Mouse (Mus musculus): ENCODE results near the gene Cog8.
"Not testable (repeated sequence)": the region's sequence is repeated elsewhere in the genome, so short reads cannot be mapped to it uniquely, and the experiment has no call there.

Gene Cog8

DNA sequence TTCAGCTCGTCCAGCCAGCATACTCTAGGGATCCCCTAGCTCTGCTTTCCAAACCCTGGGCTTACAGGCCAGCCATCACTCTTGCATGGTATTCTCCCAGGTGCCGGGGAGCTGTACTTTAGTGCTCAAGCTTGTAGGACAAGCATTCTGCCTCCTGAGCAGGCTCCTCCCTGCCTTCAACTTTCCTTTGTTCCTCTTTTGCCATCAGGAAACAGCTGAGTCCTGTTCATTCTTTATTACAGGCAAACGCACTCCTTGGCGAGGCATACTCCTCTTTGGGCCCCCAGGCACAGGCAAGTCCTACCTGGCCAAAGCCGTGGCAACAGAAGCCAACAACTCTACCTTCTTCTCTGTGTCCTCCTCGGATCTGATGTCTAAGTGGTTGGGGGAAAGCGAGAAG is 15.9 kb downstream of the Cog8 start:
- DNase-seq = no peak

GRCm38 (mm10) chr8:107036626-107037025 is 19.9 kb downstream of the Cog8 start:
- DNase-seq = no peak

- DNase-seq = no peak
These were observed 20.8 kb downstream of the Cog8 start for GRCm38 (mm10) chr8:107035641-107036040.

GRCm38 (mm10) chr8:107033609-107034008 is 22.9 kb downstream of the Cog8 start:
- DNase-seq = not testable (repeated sequence)

- no peak for DNase-seq
These were observed 24.9 kb downstream of the Cog8 start for GRCm38 (mm10) chr8:107031577-107032090.

DNA sequence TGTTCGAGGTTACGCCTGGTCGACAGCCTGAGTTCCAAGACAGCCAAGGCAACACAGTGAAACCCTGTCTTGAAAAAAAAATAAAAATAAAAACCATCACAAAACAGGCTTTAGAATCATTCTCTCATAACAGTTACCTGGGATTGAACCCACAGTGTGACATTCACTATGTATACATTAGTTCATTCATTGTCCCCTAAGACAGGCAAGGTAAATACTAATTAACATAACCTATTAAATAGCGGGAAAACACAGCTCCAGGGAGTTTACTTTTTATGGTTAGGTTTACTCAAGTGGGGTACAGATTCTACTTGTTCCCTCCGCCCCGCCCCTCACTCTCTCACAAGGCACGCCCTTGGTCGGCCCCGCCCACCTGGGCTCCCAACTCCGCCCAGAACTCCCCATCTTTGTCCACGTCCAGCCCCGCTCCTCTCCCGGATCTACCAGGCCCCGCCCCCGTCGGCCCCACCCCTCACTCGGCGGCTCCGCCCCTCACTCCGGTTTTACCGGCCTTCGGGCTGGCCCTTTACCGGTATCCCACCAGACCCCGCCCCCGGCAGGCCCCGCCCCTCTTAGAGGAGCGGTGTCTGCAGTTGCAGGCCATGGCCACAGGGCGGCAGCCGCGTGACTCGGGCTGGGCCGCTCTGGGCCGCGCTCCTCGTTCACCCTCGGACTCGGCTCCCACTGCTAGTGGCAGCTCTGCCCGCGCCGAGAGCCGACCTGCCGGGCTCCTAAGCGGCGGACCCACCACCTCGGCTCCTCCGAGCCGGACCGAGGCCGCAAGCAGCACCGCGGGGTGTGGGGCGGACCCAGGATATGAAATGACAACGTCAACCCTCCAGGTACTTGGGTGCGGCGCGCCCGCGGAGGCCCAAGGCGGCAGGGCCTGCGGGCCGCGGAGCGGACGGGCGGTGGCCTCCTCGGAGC is 25.6 kb downstream of the Cog8 start, which contains the start of gene Vps4a:
Vps4a (plus strand) TSS at position 573 of the 927 bp plus-strand sequence.
- peak; percentile 93 to 99 for DNase-seq

DNA sequence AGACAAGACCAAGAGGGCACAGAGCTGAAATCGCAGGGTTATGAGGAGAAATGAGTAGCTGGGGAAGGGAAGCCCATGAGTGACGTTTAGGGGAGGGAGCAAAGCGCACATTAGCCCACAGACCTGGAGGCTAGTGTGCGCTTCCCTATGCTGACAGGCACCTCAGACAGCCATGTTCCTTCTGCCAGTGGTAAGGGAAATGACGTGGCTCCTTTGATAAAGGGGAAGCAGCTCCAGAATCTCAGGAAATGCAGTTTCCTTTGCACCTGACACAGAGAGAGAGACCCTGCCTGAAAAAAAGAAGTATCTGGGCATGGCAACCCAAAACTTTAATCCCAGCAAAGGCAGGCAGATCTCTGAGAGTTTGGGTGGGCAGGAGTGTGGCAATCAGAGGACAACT is 26.4 kb downstream of the Cog8 start:
- DNase-seq = no peak

GRCm38 (mm10) chr8:107029310-107029709 is 27.2 kb downstream of the Cog8 start:
- no peak for DNase-seq

GRCm38 (mm10) chr8:107023479-107023878 is 33.0 kb downstream of the Cog8 start:
- no peak for DNase-seq

DNA sequence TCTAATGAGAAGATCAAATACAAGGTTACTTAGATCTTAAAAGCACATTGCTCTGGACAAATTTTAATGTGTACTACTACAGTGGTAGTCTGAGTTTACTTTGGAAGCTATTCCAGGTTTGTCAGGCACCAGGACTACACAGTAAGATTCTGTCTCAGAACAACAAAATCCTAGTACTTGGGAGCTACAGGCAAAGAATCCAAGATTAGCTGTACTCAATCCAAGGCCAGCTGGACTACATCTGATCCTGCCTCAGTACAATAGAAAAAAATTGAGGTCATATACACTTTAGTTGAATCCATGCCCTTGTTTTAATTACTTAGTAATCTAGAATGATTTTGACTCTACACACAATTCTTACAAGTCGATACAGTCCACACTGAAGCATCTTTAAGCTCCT is 41.6 kb downstream of the Cog8 start:
- no peak for DNase-seq

- DNase-seq = no peak
These were observed 43.8 kb downstream of the Cog8 start for GRCm38 (mm10) chr8:107012666-107013065.

- DNase-seq = no peak
These were observed 48.7 kb downstream of the Cog8 start for GRCm38 (mm10) chr8:107007795-107008194.

- peak; percentile 71 to 88 for DNase-seq
These were observed 54.0 kb downstream of the Cog8 start for GRCm38 (mm10) chr8:107002532-107002931.

DNA sequence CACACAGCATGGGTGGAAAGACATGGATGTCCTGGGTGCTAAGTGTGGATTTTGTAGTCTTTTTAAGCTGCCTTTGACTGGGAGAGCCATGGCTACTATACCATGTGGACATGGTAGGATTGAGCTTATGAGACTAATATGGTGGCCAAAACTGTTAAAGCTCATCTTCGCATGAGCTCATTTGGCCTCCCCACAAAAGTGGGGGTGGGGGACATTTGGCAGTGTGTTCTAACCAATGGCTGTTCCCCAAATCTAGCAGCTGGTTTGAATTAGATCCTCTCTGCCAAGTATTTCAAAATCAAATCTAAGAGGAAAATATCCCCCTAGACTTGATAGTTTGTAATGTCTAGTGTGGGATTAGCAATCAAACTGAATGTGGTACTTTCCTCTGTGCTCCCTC is 57.4 kb downstream of the Cog8 start:
- DNase-seq = no peak

DNA sequence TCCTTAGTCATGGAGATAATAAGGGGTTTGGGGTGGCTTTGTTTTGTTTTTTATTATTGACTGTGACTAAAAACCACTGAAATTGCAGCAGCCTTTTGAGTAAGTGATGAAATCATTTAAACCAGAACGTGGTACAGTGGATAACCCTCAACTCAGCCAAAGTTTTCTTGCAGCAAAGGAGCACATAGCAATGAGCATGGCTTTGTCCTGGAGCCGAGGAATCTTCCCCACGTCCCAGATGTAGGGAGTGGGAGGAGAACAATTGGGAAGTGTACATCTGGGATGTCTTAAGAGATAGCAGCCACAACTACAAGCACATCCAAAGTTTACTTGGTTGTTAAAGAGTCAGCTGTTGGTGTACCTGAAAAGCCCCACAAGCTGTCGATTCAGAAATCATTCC is 59.1 kb downstream of the Cog8 start:
- no peak for DNase-seq

DNA sequence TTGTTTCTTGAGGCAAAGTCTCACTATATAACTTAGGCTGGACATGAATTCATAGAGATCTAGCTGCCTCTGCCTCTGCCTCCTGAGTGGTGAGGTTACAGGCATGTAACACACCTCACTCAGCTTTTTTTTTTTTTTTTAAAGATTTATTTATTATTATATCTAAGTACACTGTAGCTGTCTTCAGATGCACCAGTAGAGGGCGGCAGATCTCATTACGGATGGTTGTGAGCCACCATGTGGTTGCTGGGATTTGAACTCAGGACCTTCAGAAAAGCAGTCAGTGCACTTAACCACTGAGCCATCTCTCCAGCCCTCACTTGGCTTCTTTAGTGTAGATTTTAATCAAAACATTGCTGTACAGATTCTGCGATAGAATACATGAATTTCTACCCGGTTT is 60.1 kb downstream of the Cog8 start:
- DNase-seq = not testable (repeated sequence)
